Mouse (Mus musculus) thymus, adult 2 months (tissue): ENCODE results near the gene F8a.
"Not testable (repeated sequence)": the region's sequence is repeated elsewhere in the genome, so short reads cannot be mapped to it uniquely, and the experiment has no call there.

Source experiments
- CTCF ChIP-seq: fragments of 200-500 bp; IDR thresholded peaks from 2 replicates; pipeline ENCODE4 v1.5.1; 2012; ENCODE audit warnings: mild to moderate bottlenecking, control low read depth, low read length, moderate library complexity, borderline replicate concordance; ENCODE audit not compliant: control insufficient read depth, poor library complexity, insufficient read depth; ENCODE audit errors: extremely low read depth
- POLR2A ChIP-seq: fragments of 200-500 bp; IDR thresholded peaks from 2 replicates; pipeline ENCODE4 v1.6.1; 2012; ENCODE audit warnings: mild to moderate bottlenecking, low read length, control low read depth, moderate library complexity; ENCODE audit not compliant: control insufficient read depth, poor library complexity, insufficient read depth; ENCODE audit errors: extremely low read depth

- TF ChIP-seq CTCF, POLR2A: not testable (repeated sequence)
Observed at GRCm38 (mm10) chrX:73213819-73214564, 14.1 kb upstream of the F8a start, which contains the start of gene Xlr4b.
